Mouse (Mus musculus) mature B cell (primary cell): ENCODE results near the gene Rpl37.

ENCODE experiments used
- in situ Hi-C: fragments of 300-500 bp; cut with MboI; formaldehyde crosslinking; loops from 2 replicates; pipeline ENCODE4 v1.14.3; 2019

The Rpl37 gene

DNA sequence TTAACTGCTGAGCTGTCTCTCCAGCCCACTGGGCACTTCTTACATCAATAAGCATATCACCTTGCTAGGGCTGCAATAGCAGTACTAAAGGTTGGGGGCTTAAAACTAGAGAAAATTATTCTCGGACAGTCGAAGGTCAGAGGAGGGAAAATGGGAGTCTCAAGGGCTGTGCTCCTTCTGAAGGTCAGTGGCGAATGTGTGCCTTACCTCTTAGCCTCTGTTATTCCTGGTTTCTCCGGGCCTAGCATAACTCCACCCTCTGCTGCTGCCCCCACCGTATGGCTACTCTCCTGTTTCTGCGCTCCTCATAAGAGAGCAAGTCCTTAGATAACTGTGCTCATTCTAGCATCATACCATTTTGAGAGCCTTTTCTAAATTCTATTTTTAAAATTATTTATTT lies 35.7 kb downstream of the Rpl37 start:
- in situ Hi-C loops = no loop called here

DNA sequence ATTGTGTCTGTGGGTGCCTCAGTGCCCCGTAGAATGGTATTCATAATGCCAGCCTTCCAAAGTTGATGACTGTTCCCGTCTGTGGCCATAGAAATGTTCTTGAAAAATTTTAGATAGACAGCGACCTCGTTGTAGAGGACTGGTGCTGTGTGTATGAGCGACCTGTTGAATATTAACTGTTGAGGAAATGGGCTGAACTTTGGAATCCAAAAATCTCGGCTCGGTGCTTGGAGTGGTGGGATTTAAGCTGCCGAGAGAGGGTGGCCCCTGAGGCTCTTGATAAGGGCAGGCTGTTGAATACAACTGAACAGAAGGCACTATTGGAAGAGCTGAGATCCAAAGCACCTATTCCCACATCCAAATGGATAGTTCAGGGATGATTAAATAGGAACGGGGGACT lies 38.2 kb downstream of the Rpl37 start:
- in situ Hi-C loops = no loop called here

- in situ Hi-C loops = no loop called here
These were observed 38.6 kb downstream of the Rpl37 start for GRCm38 (mm10) chr15:5155093-5155492.

DNA sequence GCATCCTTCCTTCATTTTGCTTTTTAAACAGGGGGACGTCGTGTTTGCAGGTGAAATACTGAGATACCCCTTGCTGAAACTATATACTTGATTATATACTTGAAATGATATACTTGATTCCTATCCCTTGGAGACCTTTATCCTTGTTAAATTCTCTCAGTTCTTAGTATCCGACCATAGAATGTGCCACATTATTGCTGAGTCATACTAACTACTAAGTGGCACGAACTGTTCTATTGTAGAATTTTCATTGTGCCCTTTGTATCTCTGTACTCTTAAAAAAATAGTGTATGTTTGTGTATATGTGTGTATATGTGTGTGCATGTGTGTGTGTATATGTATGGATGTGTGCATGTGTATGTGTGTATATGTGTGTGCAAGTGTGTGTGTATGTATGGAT lies 39.9 kb downstream of the Rpl37 start:
- in situ Hi-C loops = no loop called here

DNA sequence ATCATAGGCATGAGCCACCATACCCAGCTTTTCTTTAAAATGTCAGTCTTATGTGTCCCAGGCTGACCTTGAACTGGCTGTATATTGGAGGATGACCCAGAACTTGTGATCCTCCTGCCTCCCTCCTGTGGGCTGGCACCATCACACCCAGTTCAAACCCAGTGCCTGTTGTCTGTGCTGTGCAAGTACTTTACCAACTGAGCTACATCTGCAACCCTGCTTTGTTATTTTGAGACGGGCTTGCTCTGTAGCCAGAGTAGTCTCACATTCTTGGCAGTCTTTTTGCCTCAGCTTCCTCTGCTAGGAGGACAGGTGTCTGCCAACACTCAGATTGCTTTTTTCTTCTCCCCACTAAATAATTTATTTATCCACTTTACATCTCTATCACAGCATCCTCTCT lies 40.9 kb downstream of the Rpl37 start:
- in situ Hi-C loops = no loop called here

DNA sequence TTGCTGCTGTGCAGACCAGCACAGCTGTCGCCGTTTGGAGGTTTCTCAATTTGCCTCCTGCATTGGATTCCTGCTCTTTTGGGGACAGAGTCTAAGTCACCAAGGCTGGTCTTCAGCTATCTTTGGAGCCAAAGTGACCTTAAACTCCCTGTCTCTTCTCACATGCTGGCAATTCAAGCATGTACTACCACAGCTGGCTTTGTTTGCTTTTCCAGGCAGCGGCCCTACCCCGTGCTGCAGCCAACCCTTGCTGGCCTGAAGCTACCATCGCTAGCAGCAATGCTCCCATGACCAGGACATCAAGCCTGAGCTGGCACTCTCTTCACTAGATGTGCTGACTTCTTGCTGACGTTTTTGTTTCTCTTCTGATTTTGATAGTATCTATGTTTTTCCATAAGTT lies 42.4 kb downstream of the Rpl37 start:
- in situ Hi-C loops = no loop called here

DNA sequence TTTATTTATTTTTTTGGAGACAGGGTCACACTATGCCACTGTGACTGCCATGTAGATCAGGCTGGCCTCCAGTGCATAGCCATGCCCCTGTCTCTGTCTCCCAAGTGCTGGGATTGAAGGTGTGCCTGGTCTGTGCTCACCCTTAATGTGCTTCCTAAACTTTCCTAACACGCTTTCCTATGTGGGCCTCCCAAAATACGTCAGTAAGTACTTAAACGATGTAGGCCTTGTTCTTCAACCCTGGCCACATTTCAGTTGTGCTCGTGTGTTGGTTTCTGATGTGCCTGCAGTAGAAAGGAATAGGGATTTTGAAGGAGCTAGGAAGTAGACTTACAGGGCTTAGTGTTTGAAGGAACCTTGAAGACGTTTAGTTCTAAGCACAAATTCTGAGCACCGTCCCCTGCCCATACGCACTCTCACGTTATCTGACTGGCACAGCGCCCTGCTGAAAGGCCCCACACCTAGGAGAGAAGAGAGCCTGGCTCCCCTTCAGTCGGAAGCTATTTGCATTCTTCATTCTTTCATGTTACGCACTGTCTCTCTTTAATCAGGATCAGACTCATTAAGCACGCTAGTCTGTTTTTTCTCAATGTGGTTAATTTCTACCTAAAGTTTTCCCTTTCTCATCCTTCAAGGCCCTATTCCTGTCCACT lies 48.8 kb downstream of the Rpl37 start:
- in situ Hi-C loops = no loop called here
